Mouse (Mus musculus): Measurements from ENCODE around the gene Gm7879.

The Gm7879 gene

DNA sequence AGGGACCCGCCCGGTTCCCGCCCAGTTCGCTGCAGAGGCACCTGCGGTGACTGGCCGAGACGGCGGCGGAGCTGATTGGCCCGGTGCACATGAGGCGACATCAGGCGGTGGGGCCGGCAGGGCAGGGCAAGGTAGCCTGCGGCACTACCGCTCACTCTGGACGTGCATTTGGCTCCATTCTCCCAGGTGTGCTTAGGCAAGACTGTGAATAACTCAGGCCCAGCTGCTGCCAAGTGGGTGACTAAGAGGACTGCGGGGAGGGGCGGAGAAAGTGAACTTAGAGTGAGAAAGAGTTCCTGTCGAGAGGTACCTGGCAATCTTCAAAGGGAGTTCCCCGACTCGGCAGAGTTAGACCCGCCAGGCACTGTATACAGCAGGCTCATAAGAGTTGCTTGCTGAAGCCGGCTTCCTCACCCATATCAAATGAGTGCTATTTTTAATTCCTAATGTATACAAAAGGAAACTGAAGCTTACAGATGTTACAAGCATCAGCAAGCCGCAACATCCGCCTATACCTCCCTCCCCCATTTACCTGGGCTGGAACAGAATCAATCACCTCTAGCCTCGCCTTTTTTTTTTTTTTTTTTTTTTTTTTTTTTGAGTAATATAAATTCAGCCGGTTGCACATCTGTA, 35.3 kb downstream of the Gm7879 start:
- DNase-seq (ENCODE audit: low read depth, low spot score): peak; percentile 31

DNA sequence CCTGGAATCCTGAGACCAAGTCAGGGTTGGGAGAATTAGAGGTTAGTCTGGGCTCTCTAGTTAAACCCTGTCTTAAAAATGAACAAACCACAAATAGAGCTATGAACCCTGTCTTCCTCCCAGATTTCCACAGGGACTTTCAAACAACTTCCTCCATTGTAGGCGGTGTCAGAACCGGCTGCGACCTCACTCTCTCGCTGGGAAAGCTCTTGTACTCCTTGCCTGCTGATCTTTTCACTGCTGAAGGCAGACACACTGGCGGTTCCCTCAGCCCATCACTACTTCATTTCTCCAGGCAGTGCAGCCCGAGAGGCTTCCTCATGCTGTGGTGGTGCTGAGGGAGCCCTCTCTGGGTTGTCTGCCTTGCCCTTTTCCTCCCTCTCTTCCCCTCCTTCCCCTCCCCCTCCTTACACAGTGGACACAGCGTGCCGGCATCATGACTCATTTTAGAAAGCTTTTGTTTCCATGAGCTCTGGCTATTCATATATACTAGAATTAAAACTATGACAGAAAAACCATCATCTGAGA, 35.9 kb downstream of the Gm7879 start:
- no peak for DNase-seq (ENCODE audit: low read depth, low spot score)

DNA sequence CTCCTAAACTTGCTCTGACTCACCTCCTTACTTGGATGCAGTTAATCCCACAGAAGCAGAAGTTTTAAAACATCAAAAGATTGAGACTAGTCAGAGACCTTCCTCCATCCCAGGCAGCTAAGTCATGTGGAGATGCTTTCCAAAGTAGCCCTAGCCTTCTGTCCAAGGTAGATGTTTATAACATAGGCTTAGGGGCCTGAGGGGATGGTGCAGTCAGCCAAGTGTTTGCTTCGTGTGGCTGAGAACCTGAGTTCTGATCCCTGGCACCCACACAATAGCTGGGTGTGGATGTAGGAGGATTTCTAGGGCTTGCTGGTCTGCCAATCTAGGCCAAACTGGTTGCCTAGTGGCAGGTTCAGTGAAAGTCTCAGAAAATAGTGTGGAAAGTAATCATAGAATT, 40.3 kb downstream of the Gm7879 start:
- DNase-seq (ENCODE audit: low read depth, low spot score): no peak

DNA sequence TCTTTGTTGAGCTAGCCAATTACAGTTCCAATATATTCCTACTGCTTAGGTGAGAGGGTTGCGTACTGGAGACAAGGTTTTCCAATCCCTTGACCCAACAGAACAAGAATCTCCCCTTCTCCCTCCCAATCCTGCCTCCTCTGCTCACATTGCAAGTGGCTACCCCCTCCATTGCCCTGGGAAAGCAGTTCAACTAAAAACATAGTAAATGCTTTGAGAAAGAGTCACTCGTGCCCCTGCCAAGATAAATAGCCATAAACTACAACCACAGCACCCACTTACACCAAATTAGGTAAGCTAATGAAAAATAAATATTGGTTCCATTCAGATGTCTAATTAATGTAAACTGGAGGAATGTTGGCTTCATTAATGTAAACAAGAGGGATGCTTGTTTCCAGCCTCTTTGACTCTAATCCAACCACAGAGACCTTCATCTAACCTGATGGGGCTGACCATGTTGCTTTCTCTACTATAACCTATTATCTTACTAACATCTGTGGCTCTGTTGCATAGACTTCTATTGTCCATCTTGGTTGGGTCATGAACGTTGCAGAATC, 47.0 kb downstream of the Gm7879 start:
- no peak for DNase-seq (ENCODE audit: low read depth, low spot score)

DNA sequence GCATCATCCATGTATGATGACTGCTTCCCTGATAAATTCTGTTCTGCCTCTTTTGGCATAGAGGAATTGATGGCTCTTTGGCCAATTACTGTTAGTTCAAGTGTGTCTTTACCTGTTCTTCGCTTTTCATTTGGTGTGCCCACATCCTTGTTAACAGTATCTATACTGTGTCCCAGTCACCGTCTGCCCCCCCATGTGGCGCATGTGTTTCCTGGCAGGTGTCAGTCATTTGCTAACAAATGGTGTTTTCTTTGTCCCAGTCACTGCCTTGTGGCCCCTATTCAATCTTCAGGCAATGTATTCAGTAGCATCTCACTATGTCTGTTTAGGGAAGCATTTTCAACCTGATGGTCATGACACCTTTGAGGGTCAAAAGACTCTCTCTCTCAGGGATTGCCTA, 48.1 kb downstream of the Gm7879 start:
- no peak for DNase-seq (ENCODE audit: low read depth, low spot score)
